Mouse (Mus musculus) ovary, postnatal 10 days (tissue): ENCODE measurements around the gene Dennd4a.

ENCODE experiments used
- DNase-seq: peaks from one replicate; pipeline ENCODE4 v3.0.0; 2022; ENCODE audit warnings: low spot score

The Dennd4a gene

GRCm38 (mm10) chr9:64960117-64960977, 149.2 kb downstream of the Dennd4a start, which contains the start of gene Ints14:
Ints14 (plus strand) TSS chr9:64960905.
- DNase-seq, result peak; percentile 98

GRCm38 (mm10) chr9:64960978-64961320, 149.8 kb downstream of the Dennd4a start:
- DNase-seq, result no peak
